Mouse (Mus musculus): ENCODE results near the gene Leap2.

DNA sequence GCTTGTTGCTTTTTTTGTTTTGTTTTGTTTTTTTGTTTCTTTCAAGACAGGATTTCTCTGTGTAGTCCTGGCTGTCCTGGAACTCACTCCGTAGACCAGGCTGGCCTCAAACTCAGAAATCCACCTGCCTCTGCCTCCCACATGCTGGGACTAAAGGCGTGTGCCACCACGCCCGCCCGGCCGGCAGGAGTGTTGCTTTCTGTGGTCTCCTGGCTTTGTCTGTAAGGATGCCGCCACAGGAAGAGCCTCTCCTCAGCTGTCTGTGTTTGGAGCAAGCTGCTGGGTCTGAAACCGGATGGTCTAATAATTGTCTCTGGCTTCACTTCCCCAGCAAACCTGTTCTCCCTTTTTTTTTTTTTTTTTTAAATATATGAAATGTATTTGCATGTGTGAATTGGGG lies 12.5 kb upstream of the Leap2 start:
- no peak for TF ChIP-seq USF1 (IDR thresholded peaks at IDR 0.05; ENCODE audit: low read depth, low read length)
- no peak for TF ChIP-seq MAFK (IDR thresholded peaks at IDR 0.05; ENCODE audit: borderline replicate concordance, low read depth, low read length)
- TF ChIP-seq POLR2A (IDR thresholded peaks at IDR 0.05; ENCODE audit: control insufficient read depth in 1 of 2, insufficient read depth in 1 of 2, low read depth in 1 of 2, low read length in 2 of 2, poor library complexity in 1 of 2) = no peak
- no peak for TF ChIP-seq ZNF384 (IDR thresholded peaks at IDR 0.05; ENCODE audit: low read depth, low read length)
- no peak for TF ChIP-seq MAX (IDR thresholded peaks at IDR 0.05; ENCODE audit: low read length)
- no peak for TF ChIP-seq MAZ (IDR thresholded peaks at IDR 0.05; ENCODE audit: low read depth, low read length)
- TF ChIP-seq CTCF (IDR thresholded peaks at IDR 0.05 in 2 of 3, conservative IDR thresholded peaks at IDR 0.05 in 1 of 3; ENCODE audit: control insufficient read depth in 1 of 3, insufficient read depth in 1 of 3, low read depth in 2 of 3, low read length in 3 of 3, poor library complexity in 1 of 3, severe bottlenecking in 1 of 3) = no peak
- TF ChIP-seq TAL1 (IDR thresholded peaks at IDR 0.05; ENCODE audit: low read length) = no peak
- TF ChIP-seq GATA1 (IDR thresholded peaks at IDR 0.05; ENCODE audit: low read depth, low read length) = no peak
